Mouse (Mus musculus) spleen, adult 18-20 months (tissue): ENCODE results near the gene Zfp651.

ENCODE experiments used
- DNase-seq, 2 experiments: peaks; one replicate each; pipeline ENCODE4 v3.0.0; 2022; ENCODE audit warnings: mixed read lengths in 2 of 2

Gene Zfp651

DNA sequence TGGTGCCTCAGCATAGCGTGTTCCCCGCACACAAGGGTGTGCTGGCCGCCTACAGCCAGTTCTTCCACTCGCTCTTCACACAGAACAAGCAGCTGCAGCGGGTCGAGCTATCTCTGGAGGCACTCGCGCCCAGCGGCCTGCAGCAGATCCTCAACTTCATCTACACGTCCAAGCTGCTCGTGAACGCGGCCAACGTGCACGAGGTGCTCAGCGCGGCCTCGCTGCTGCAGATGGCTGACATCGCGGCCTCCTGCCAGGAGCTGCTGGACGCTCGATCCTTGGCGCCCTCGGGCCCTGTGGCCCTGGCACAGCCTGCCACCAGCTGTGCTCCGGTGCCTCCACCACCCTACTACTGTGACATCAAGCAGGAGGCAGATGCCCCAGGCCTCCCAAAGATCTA, 3.6 kb downstream of the Zfp651 start:
- no peak for DNase-seq

DNA sequence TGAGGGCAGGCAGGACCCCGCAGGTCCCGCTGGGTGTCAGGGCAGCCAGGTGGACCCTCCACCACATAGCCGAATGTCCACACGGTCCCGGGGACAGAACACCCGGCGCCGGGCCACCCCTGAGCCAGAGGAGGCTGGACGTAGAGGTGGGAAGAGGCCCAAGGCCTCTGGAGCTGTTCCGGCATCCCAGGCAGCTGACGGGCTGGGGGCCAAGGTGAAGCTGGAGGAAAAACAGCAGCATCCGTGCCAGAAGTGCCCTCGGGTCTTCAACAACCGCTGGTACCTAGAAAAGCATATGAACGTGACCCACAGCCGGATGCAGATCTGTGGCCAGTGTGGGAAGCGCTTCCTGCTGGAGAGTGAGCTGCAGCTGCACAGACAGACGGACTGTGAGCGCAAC, 4.6 kb downstream of the Zfp651 start:
- no peak for DNase-seq

DNA sequence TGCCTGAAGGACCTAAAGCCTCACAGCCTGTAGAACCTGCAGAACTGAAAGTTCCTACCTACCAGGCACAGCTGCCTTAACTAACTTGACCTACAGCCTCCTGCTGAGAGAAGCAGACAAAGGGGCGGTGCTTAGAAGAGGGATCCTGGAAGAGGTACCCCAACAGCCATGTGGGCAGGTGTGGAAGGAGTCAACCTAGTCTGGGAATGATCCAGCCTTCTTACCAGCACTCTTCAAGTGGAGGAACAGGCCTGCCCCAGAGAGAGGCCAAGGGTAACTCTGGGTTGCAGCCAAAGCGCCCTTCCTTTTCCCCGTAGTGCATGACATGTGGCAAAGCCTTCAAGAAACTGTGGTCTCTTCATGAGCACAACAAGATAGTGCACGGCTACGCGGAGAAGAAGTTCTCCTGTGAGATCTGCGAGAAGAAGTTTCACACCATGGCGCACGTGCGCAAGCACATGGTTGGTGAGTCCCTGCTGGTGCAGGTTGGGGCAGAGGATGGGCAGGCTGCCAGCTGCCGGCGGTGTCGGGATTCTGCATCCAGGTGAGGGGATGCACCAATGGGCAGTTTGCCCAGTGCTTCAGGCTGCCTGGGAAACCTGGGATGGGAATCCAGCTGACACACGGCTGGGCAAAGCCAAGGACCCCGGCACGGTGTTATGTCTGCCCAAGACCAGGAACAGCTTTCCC, 6.2 kb downstream of the Zfp651 start:
- DNase-seq: no peak

DNA sequence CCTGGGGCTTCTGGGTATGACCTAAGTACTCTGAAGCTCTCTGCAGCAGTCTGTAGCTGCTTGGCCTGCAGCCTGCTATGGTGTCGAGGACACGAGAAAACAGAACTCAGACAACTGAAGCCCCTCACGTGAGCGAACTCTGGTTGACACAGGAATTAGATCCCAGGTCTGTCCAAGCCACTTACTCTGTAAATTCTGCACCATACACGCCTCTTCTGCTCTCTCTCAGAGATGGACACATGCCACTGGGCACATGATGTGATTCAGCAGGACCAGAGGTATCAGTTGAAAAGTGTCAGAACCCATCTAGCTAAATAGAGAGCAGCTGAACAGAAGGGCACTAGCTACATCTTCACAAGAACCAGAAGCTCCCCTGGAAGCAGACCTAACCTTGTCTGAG, 13.3 kb downstream of the Zfp651 start:
- no peak for DNase-seq

DNA sequence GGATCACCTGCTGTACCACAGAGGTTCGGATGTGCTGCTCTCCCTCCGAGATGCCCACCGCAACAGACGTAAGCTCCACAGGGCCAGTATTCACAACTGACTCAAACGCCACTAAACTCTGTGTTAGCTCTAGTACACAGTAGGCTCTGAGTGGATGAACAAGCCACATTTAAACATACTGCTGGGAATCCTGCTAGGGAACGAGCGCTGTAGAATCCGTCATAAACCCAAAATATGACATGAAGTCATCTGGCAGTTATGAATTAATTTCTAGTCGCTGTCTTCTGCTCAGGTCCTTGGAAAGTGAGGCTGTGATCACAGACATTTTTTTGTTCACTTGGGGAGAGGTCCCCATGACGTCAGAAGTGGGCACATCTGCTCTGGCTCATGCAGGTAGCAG, 16.8 kb downstream of the Zfp651 start:
- DNase-seq: no peak

DNA sequence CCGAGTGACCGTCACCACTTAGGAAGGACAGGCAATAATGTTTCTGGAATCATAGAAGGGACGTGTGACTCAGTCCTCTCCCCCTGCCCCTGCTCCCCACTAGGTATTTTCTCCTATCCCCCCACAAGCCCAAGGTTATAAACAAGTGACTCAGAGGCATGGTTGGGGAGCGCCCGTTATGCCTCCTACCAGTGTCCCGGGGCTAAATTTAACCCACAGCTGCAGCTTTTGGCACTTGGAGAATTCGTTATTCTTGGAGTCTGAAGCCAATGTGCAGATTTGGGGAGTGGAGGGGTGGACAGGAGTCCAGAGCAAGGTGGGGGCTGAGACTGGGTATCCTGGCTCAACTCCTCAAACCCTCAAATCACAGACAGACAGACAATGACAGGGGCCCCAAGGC, 17.4 kb downstream of the Zfp651 start:
- no peak for DNase-seq

DNA sequence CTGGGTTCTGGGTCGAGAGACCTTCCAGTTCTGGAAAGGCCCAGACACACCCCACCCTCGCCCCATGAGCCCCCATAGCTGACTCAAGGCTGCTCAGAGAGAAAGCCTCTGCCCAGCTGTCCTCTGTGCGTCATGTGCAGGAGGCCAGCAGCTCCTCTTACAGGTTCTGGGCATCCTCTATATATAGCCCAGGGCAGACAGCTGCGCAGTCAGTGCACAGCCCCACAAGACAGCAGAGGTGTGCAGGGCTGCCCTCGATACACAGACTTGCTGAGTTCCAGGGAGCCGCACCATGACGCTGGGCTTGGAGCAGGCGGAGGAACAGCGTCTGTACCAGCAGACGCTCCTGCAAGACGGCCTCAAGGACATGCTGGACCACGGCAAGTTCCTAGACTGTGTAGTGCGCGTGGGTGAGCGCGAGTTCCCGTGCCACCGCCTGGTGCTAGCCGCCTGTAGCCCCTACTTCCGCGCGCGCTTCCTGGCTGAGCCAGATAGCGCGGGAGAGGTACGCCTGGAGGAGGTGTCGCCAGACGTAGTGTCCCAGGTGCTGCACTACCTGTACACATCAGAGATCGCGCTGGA, 18.4 kb downstream of the Zfp651 start, which contains the start of gene Klhl40:
Gene Klhl40 (plus strand): TSS at position 124 of the 582 bp plus-strand sequence.
- DNase-seq: no peak

DNA sequence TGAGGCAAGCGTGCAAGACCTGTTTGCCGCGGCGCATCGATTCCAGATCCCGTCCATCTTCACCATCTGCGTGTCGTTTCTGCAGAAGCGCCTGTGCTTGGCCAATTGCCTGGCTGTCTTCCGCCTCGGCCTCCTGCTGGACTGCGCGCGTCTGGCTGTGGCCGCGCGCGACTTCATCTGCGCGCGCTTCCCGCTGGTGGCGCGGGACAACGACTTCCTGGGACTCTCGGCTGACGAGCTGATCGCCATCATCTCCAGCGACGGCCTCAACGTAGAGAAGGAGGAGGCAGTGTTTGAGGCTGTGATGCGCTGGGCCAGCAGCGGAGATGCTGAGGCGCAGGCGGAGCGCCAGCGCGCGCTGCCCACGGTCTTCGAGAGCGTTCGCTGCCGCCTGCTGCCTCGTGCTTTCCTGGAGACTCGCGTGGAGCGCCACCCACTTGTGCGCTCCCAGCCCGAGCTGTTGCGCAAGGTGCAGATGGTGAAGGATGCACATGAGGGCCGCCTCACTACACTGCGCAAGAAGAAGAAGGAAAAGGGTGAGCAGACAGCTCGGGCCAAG, 19.0 kb downstream of the Zfp651 start:
- no peak for DNase-seq

DNA sequence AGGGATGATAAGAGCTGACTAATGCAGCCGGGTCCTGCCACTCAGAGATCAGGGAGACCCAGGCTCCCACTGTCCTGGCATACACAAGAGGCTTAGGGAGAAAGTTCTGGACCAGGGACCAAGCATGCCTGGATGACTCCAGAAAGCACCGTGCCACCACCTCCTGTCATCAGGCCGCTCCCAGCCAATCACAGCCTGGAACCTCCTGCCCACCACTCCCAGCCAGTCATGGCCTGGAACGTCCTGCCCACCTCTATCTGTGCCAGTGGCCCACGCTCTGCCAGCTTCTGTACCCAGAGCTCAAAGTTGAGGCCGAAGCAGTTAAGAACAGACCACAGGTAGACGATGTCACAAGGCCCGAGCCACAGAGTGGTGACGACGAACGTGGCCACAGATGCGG, 25.7 kb downstream of the Zfp651 start:
- DNase-seq: no peak

DNA sequence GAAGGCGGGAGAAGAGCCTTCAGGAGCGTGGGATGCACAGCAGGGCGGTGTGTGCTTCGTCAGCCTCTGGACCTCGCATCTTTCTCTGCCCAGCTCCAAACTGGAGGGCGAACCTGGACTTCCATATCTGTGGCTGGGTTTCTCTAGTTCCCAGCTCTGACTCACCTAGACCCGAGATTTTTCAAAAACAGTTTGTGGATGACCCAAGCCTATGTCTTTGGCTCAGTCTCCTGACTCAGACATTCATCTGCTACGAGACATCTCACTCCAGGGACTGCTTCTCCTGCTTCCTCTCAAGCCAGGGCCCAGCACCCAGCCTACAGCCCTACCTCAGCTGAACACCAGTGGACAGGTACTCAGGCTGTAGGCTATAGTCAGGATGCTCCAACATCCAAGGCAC, 26.1 kb downstream of the Zfp651 start:
- DNase-seq: no peak

DNA sequence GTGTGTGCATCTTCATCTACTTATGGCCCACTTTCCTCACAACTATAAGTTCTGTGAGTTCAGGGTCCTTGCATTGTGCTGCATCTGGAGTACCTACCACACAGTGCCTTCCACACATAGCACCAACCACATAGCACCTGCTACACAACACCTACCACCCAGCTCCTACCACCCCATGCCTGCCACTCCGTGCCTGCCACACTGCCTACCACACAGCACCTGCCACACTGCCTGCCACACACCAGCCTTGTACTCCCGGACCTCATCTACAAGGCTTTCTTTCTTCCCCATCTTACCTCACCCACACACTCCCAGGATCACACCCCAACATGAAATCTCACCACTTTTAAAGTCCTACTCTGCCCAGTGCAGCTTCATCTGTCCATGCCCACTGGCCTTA, 27.2 kb downstream of the Zfp651 start:
- DNase-seq: no peak

DNA sequence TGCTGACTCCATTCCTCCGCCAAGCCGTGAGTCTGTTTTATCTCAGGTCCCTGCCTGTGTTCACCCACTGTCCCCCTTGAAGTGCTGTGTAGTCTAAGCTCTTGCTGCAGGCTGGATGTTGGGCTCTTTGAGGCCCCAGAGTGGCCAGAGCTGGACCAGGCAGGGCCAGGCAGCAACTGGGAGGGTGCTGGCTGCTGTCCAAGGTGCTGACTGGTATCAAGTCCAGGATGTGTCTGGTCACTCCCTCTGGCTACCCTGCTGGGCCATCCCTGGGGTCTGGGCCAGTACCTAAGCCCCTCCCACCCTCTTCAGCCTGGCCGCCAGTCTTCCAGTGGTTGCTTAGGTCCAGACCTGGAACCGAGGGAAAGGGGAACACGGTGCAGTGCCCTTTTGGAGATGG, 32.1 kb downstream of the Zfp651 start:
- DNase-seq: peak in 1 of 2 experiments; percentile 21

DNA sequence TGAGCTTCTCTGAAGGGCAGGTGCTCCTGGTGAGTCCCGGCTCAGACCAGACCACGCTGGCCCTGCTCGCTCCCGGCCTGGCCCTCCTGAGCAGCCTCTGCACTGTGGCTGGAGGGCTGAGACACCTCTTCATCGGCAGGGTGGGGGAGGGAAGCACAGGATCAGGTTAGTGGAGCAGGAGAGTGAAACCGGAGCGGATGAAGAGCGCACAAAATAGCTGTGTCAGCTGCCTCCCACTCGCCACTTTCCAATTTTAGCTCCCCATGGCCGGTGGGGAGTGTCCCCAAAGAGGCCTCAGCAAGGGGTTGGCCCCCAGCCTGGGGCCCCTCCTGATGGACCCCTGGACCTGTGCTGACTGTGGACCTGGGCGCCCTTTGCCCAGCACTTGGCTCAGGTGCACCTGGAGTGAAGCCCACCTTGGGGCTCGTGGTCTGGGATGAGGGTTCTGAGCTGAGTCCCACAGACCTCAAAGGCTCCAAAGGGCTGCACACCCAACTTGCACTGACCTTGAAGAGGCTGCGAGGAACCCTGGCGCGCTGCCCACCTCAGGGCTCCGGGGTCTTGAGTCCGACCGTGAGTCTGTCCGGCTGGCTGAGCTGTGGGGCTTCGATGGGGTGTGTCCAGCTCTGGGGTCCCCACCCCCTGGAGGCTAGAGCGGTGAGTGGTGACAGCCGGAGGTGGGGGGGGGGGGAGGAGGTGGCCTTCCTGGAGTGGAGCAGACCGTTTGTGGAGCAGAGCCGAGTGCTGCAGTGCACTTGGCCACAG, 32.8 kb downstream of the Zfp651 start, which contains the start of gene Hhatl:
Gene Hhatl (minus strand): TSS at position 751 of the 765 bp plus-strand sequence.
- DNase-seq: no peak

DNA sequence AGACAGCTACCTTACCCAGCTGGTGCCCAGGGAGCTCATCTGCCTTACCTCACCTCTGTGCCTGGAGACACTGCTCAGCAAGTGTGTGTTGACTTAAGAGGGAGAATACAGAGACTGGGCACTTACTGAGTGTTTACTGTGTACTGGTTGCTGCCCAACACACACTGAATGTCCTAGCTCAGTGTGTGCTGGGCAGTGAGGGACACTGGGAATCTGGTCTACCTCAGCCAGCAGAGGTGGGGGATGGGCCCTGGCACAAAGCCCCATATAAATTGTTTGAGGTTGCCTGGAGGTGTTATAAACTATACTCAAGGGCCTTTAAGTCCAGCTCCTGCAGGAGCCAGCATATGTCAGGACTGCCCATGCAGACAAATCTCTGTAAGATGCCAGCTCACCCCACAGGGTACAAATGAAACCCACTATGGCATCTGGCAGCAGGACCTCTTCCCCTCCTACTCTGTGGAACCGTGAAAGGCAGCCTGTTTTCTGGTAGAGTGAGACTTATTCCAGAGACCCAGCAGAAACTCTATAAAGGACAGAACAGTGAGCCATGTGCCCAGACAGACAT, 35.9 kb downstream of the Zfp651 start:
- DNase-seq: no peak

DNA sequence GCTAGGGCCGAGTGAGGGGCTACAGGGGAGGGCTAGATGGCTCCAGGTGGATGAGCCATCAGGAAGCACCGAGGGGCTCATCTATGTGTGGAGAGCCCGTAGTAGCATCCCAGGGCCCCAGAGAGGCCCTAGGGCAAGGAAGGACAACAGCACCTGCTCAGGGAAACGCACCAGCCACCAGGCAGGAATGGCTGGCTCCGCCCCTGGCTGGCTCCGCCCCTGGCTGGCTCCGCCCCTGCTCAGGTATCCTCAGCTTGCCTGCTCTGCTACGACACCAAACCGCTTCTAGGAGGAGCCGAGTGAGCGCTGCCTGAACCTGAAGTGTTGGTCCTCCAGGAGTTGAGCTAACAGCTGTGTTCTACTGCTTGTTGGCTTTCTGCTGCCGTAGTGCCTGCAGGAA, 38.6 kb downstream of the Zfp651 start:
- DNase-seq: no peak

DNA sequence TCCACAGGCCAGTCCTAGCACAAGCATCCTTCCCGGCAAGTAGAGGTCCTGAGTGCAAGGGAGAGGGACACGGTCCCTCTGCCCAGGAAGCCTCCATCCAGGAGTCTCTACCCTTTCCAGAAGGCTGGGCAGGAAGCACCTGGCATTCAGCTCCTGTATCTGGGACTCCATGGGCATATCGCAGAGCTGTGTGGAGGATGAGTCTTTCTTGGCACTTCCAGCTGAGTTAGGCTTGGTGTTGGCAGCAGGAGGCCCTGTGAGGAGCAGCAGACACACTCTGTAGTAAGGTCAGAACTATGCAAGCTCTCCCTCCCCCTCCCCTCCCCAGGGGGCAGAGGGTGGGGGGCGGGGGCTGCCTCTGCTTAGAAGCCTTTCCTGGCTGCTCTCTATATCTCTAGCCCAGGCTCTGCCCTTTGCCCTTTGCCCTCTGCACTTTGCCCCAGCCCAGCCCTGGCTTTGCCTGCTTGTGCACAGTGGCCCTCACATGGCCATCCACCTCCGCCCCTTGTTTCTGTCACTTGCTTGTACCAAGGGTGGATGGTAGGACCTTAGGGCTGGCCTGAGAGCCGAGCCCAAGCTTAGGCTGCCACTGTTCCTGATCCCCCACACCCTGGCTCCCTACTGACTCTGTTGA, 39.9 kb downstream of the Zfp651 start:
- DNase-seq: no peak

DNA sequence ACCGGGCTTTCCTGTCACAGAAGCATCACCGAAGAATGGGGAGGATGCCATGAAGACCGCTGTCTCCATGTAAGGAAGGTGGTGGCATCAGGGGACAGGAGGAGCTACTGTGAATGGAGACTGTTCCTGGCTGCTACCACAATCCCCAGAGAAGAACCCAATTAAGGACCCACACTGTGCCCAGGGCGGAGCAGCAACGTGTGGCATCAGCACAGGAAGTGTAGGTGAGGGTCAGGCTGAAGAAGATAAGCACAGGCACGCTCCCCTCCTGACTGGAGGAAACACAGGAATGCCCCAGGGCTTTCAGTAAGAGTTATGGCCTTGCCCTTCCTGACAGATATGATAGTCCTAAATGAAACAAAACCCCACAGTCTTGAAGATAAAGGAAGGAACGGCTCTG, 43.6 kb downstream of the Zfp651 start:
- no peak for DNase-seq

DNA sequence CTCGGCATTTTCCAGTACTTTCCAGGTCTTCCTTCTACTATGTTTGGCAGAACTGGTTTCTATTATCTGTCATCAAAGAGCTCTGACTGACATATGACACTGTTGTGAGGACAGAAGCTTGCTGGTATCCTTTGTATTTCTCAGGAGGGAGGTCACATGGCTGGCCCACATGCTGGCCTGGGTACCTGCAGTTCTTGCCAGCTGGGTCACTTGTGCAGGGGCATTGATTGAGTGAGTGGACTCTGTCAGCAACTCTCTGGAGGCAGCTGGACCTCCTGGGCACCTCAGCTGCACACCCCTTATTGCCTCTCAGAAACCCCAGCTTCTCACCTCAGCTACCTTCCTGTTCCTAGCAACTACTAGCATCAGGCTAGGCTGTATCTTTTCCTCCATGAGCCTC, 48.4 kb downstream of the Zfp651 start:
- DNase-seq: no peak

DNA sequence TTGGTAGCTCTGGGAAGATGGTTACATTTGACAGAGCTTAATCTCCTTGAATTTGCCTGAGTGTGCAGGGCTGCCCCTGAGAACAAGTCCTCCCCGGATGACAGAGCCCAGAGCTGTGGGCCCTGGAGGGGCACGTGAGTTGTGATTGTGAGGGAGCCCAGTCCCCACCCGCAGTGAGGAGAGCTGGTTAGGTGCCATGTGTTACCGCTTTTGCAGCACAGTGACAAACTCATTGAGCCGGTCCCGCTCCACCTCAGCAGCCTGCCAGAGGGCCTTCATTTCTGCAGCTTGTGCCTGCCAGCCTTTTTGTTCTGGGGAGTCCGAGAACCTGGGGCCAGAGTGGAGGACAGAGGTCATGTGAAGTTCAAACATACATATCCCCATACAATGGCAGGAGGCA, 48.8 kb downstream of the Zfp651 start:
- no peak for DNase-seq

DNA sequence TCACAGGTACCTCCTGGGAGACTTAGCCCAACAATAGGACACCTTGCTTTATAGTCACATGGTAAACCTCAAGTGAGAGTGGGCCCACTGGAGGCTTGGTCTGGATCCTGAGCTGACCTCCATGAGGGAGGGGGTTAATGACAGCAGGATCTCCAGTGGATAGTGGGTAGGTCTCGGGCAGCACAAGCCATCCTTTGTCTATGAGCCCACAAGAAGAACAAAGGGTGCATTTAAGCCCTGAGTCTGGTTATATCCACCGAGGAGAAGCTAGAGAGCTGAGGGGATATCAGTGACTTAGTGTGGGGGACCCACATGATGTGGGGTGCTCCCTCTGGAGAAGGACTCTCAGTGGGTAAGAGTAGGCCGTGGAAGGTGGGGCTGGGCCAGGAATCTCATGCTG, 49.4 kb downstream of the Zfp651 start:
- DNase-seq: no peak

DNA sequence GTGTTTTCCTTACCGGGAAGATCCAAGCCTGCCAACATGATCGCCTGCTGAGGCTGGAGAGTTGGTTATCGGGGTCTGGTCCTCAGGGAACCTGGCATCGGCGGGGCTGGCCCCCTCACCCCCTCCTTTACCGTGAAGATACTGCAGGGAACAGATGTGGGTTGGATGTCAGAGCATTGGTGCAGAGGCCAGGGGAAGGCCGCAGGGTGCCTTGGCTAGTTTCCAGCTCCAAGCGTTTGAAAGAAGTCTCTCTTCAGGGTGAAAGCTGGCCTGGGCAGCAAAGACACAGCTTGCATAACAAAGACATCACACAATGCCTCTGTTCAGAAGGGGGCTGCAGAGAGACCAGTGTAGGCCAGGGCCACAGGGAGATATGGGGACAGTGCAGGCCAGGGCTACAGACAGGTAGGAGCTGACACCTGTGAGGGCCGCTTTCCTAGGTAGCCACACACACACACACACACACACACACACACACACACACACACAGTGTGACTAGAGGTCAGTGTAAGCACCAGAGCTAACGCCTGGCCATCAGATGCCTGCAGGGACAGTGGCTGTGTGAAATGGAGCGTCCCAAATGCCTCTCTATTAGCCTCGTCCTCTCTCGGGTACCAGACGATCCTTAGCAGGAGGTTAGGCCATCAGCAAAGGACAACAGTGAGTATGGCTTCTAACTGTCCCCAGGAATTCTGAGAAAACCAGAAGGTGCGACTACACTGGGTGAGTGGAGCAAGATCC, 51.1 kb downstream of the Zfp651 start:
- no peak for DNase-seq

DNA sequence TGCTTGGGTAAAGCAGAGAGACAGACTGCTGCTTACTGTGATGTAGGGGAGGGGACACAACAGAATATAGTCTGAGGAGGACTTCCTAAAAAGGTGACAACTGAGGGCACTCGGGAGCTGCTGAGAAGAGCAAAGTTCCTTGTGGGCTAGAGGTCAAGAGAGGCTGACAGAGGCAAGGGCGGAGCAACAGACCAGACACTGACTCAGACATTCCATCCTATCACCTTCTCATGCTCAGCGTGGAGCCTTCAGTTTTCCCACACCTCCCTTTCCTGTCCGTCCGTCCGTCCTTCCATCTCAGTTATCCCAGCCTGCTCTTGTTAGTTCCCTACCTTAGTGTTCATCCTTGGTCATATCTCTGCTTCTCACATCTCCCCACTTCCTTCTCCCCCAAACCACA, 56.1 kb downstream of the Zfp651 start:
- no peak for DNase-seq
